Mouse (Mus musculus): ENCODE results near the gene Vmn1r202. TPM values are rescaled to one million over a fixed set of nuclear protein-coding genes. Genes with fewer than 3 reads are reported as not detected.
"Not testable (repeated sequence)": the region's sequence is repeated elsewhere in the genome, so short reads cannot be mapped to it uniquely, and the experiment has no call there.

Vmn1r202 gene
- polyA plus RNA-seq (2016; fragmentation: Nextera tagmentation; extraction: Ambion mirVana) = 0.04 TPM in 1 of 2 replicates, not detected in the other

DNA sequence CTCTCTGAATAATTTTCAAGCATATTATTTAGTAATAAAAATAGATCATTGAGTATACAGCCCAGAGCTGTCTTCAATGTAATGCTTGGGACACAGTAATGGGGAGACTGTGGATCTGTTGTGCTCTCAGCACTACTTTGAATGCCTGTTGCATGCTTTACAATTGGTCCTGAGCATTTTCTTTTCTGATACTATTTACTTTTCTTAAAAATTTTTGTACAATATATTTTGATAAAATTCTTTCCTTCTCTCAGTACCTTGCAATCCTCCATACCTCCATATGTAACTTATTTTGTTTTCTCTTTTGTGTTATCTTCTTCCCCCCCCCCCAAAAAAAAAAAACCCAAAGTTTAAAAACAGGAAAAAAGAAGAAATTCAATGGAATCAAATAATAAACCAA is at the start of gene Vmn1r202:
TSS of gene Vmn1r202 (minus strand) at position 101 of the 400 bp plus-strand sequence.
- no peaks in the 10 kb centered on the region for H3K4me1 ChIP-seq
- H3K4me3 ChIP-seq = no peak within 1 kb of the TSS
- no peak for DNase-seq (ENCODE audit: extremely low spot score, low spot score)
- H3K36me3 ChIP-seq (replicated peaks) = no peaks in the 10 kb centered on the region
- H3K9me3 ChIP-seq = no peaks in the 10 kb centered on the region
- H3K27ac ChIP-seq = no peak within 1 kb of the TSS
- no peaks in the 10 kb centered on the region for H3K27me3 ChIP-seq (ENCODE audit: poor library complexity, severe bottlenecking)

DNA sequence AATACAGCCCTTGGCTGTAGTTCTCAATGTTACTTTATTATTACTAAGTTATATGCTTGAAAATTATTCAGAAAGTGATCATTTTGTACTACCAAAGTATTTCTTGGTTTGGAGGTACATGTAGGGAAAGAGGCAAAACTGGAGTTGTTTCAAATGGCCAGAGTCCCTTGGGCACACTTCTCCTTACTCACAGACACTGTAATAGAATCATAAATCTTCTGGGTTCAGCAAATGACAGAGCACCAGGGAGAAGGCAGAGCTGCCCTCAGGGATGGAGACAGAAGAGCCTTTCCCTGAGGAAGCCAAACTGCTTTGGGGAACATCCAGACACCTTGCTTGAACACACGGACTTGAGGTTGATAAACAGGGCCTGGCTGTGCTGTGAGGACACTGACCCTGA is 47.7 kb upstream of the Vmn1r202 start, which contains the start of gene Vmn1r204:
TSS of gene Vmn1r204 (plus strand) at position 301 of the 400 bp plus-strand sequence.
- not testable (repeated sequence) for DNase-seq (ENCODE audit: extremely low spot score, low spot score); H3K4me1 ChIP-seq; H3K9me3 ChIP-seq; H3K36me3 ChIP-seq (replicated peaks); H3K27me3 ChIP-seq (ENCODE audit: poor library complexity, severe bottlenecking); H3K27ac ChIP-seq; H3K4me3 ChIP-seq
- 68% methylated on average over 1 of the region's 1 CpGs for WGBS

DNA sequence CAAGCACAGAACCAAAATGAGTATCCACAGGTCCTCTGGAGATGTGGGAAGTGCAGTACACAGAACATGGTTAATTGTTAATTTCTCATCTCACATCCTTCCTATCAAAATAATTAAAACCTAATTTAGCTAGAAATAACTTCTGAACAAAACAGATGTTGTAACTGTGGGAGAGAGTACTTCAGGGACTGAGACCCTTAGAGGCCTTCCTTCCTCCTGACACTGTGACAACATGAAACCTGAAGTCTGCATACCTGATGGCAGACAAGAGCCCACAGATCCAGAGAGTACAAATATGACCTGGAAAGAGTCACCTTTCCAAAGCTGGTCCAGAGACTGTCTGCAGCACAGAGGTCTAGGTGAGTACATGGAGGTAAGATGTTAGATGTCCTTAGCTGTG is 12.6 kb upstream of the Vmn1r202 start, which contains the start of gene Vmn1r203:
TSS of gene Vmn1r203 (plus strand) at position 301 of the 400 bp plus-strand sequence.
- Histone ChIP-seq H3K4me3 (no peak within 1 kb of the TSS), H3K27ac (no peak within 1 kb of the TSS), H3K36me3 (replicated peaks) (no peaks in the 10 kb centered on the region), H3K4me1 (no peaks in the 10 kb centered on the region), H3K27me3 (ENCODE audit: poor library complexity, severe bottlenecking) (no peaks in the 10 kb centered on the region), H3K9me3 (no peaks in the 10 kb centered on the region)
- DNase-seq (ENCODE audit: extremely low spot score, low spot score) = no peak

DNA sequence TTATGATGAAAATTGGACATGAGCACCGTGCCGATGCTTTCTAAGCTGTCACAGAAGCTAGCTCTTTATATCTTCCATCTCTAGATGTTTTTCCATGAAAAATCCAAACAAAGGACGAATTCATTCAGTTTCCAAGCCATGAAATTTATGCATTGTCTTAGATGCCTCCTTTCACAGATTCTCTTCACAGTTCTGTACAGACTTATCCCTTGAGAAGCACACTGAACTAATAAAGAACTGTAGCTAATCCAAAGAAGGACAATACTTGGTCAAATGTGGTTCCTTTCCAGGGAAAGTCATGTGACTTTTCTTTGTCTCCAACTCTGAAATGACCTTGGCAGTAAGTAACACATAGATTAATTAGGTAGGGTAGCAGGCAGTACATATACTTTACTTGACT is 2.8 kb downstream of the Vmn1r202 start:
- H3K9me3 ChIP-seq = no peaks in the 10 kb centered on the region
- H3K4me3 ChIP-seq = no peak overlapping the region
- no peaks in the 10 kb centered on the region for H3K27me3 ChIP-seq (ENCODE audit: poor library complexity, severe bottlenecking)
- H3K4me1 ChIP-seq = no peaks in the 10 kb centered on the region
- no peak for DNase-seq (ENCODE audit: extremely low spot score, low spot score)
- no peaks in the 10 kb centered on the region for H3K36me3 ChIP-seq (replicated peaks)
- WGBS = 78% methylated on average over 3 of the region's 3 CpGs
- H3K27ac ChIP-seq = no peak overlapping the region

DNA sequence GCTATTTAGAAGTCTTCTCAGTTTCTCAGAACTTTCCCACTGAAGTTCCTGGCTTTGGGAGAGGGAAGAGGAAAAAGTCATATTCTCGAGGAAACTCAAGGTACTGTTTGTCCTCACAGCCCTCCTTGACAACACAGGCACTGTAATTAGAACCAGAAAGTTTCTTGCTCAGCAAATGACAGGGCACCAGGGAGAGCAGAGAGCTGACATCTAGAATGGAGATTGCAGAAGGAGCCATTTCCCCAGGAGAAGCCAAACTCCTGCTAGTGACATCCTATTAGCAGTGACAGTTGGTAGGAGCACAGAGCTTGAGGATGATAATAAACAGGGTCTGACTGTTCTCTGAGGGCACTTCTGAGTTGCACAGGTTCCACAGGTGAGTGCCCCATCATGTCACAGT is 33.6 kb downstream of the Vmn1r202 start, which contains the start of gene Vmn1r201:
TSS of gene Vmn1r201 (plus strand) at position 301 of the 400 bp plus-strand sequence.
- no peak for DNase-seq (ENCODE audit: extremely low spot score, low spot score)
- Histone ChIP-seq H3K4me1 (no peaks in the 10 kb centered on the region), H3K36me3 (replicated peaks) (no peaks in the 10 kb centered on the region), H3K27ac (no peak within 1 kb of the TSS), H3K27me3 (ENCODE audit: poor library complexity, severe bottlenecking) (no peaks in the 10 kb centered on the region), H3K4me3 (no peak within 1 kb of the TSS), H3K9me3 (no peaks in the 10 kb centered on the region)
- WGBS = 74% methylated on average over 1 of the region's 1 CpGs

DNA sequence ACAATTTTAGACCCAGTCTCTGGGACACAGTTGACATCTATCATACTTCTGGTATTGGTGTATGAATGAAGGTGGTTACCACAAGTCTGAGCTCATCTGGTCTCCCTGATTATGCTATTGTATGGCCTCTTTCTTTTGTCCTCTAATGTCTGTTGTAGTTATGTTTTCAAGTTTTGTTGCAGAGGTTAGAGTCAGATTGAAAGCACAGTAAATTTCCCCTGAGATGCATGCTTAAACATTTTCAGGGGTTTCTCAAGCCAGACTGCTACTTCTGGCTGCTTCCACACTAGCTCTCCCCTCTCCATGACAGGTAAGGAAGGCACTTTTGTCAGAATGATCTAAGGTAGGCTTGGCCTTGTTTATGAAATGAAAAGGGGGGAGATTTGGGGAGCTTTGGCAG is 50.0 kb downstream of the Vmn1r202 start:
- Histone ChIP-seq H3K9me3 (no peaks in the 10 kb centered on the region), H3K4me3 (no peak overlapping the region), H3K4me1 (no peaks in the 10 kb centered on the region), H3K27me3 (ENCODE audit: poor library complexity, severe bottlenecking) (no peaks in the 10 kb centered on the region), H3K36me3 (replicated peaks) (no peaks in the 10 kb centered on the region), H3K27ac (no peak overlapping the region)
- no peak for DNase-seq (ENCODE audit: extremely low spot score, low spot score)

Other genes with a start within 250 kb of the Vmn1r202 start
- gene Vmn1r195, start 234.9 kb downstream of the Vmn1r202 start, polyA plus RNA-seq (2016; fragmentation: Nextera tagmentation; extraction: Ambion mirVana) = not detected in 2 replicates
- gene Vmn1r196, start 215.5 kb downstream of the Vmn1r202 start, polyA plus RNA-seq (2016; fragmentation: Nextera tagmentation; extraction: Ambion mirVana) = not detected in 2 replicates
- not detected in 2 replicates for gene Vmn1r197, start 180.8 kb downstream of the Vmn1r202 start, polyA plus RNA-seq (2016; fragmentation: Nextera tagmentation; extraction: Ambion mirVana)
- not detected in 2 replicates for gene Vmn1r198, start 155.0 kb downstream of the Vmn1r202 start, polyA plus RNA-seq (2016; fragmentation: Nextera tagmentation; extraction: Ambion mirVana)
- gene Vmn1r199, start 125.6 kb downstream of the Vmn1r202 start, polyA plus RNA-seq (2016; fragmentation: Nextera tagmentation; extraction: Ambion mirVana) = not detected in 2 replicates
- gene Vmn1r200, start 115.0 kb downstream of the Vmn1r202 start, polyA plus RNA-seq (2016; fragmentation: Nextera tagmentation; extraction: Ambion mirVana) = not detected in 2 replicates
- gene Vmn1r201, start 33.5 kb downstream of the Vmn1r202 start, polyA plus RNA-seq (2016; fragmentation: Nextera tagmentation; extraction: Ambion mirVana) = not detected in 2 replicates
- gene Vmn1r203, start 12.7 kb upstream of the Vmn1r202 start, polyA plus RNA-seq (2016; fragmentation: Nextera tagmentation; extraction: Ambion mirVana) = not detected in 2 replicates
- not detected in 2 replicates for gene Vmn1r204, start 47.8 kb upstream of the Vmn1r202 start, polyA plus RNA-seq (2016; fragmentation: Nextera tagmentation; extraction: Ambion mirVana)
- gene Vmn1r205, start 87.6 kb upstream of the Vmn1r202 start, polyA plus RNA-seq (2016; fragmentation: Nextera tagmentation; extraction: Ambion mirVana) = not detected in 2 replicates
- not detected in 2 replicates for gene Vmn1r206, start 118.9 kb upstream of the Vmn1r202 start, polyA plus RNA-seq (2016; fragmentation: Nextera tagmentation; extraction: Ambion mirVana)
- not detected in 2 replicates for gene Vmn1r207-ps, start 224.2 kb upstream of the Vmn1r202 start, polyA plus RNA-seq (2016; fragmentation: Nextera tagmentation; extraction: Ambion mirVana)